Mouse (Mus musculus): ENCODE measurements around the gene Ltbp3. TPM values are rescaled to one million over a fixed set of nuclear protein-coding genes. Genes with fewer than 3 reads are reported as not detected.

The Ltbp3 gene
- polyA plus RNA-seq, 1 experiment, result 0.09 TPM

- Histone ChIP-seq H3K4me3 (replicated peaks) (peak overlapping the region; percentile 16), H3K27me3 (ENCODE audit: control insufficient read depth) (peaks cover 94% of the 10 kb centered on the region), H3K4me1 (ENCODE audit: control insufficient read depth) (peaks cover 16% of the 10 kb centered on the region), H3K36me3 (ENCODE audit: control insufficient read depth) (no peaks in the 10 kb centered on the region), H3K9me3 (ENCODE audit: control insufficient read depth, low read length) (peaks cover 2% of the 10 kb centered on the region; the same call in 1 of the 2 replicates)
- TF ChIP-seq GATA1 (IDR thresholded peaks at IDR 0.05; ENCODE audit: low read length) (no peak), TAL1 (IDR thresholded peaks at IDR 0.05; ENCODE audit: low read length) (no peak)
Observed at GRCm38 (mm10) chr19:5742241-5742641, 1.5 kb downstream of the Ltbp3 start.

DNA sequence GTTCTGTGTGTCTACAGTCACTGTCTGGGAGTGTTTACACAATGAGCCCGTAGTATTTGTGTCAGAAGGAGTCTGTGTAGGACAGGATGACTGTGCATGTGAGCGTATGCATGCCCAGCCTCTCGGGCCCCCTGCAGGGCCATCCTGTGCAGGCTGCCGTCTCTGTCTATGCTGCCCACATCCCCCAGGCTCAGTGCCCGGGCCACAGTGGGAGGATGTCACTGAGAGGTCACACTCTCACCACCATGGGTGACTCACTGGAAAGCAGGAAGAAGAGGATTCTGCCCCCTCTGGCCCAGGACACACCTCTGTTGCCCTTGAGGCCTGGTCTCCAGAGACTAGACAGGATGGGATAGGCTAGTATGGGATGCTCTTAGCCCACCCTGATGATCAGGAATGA lies 2.9 kb downstream of the Ltbp3 start:
- H3K27me3 ChIP-seq (ENCODE audit: control insufficient read depth), result peaks cover 99% of the 10 kb centered on the region

GRCm38 (mm10) chr19:5745756-5746710 lies 5.3 kb downstream of the Ltbp3 start:
- TF ChIP-seq TAL1 (IDR thresholded peaks at IDR 0.05; ENCODE audit: low read length) (no peak), GATA1 (IDR thresholded peaks at IDR 0.05; ENCODE audit: low read length) (no peak)
- no peaks in the 10 kb centered on the region for H3K36me3 ChIP-seq (ENCODE audit: control insufficient read depth)
- H3K27me3 ChIP-seq (ENCODE audit: control insufficient read depth), result peaks cover 100% of the 10 kb centered on the region
- no peak overlapping the region for H3K4me3 ChIP-seq (replicated peaks)
- H3K9me3 ChIP-seq (ENCODE audit: control insufficient read depth, low read length), result peaks cover 5% of the 10 kb centered on the region; the same call in 1 of the 2 replicates
- H3K4me1 ChIP-seq (ENCODE audit: control insufficient read depth), result peaks cover 16% of the 10 kb centered on the region

More for the DNA sequence above, 2.9 kb downstream of the Ltbp3 start:
- H3K4me3 ChIP-seq (replicated peaks), result no peak overlapping the region
- H3K4me1 ChIP-seq (ENCODE audit: control insufficient read depth), result peaks cover 16% of the 10 kb centered on the region
- TF ChIP-seq GATA1 (IDR thresholded peaks at IDR 0.05; ENCODE audit: low read length), result no peak
- TF ChIP-seq TAL1 (IDR thresholded peaks at IDR 0.05; ENCODE audit: low read length), result no peak
- no peaks in the 10 kb centered on the region for H3K36me3 ChIP-seq (ENCODE audit: control insufficient read depth)
- H3K9me3 ChIP-seq (ENCODE audit: control insufficient read depth, low read length), result peaks cover 2% of the 10 kb centered on the region; the same call in 1 of the 2 replicates

DNA sequence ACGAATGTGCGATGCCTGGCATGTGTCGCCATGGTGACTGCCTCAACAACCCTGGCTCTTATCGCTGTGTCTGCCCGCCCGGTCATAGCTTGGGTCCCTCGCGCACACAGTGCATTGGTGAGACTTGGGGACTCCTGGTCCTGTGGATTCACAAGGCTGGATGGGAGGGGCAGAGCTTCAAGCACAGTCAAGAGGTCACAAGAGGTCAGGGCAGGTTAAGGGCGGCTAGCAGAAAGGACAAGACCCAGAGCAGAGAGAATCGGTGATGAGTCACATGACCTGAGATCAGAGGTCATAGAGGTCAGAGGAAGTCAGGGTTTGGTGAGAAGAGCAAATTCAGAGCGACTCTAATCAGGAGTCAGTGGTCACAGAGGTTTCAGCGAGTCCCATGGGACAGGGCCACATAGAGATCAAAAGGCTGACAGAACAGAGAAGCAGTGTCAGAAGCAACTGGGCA lies 6.2 kb downstream of the Ltbp3 start:
- peaks cover 100% of the 10 kb centered on the region for H3K27me3 ChIP-seq (ENCODE audit: control insufficient read depth)
- H3K9me3 ChIP-seq (ENCODE audit: control insufficient read depth, low read length), result peaks cover 6% of the 10 kb centered on the region; the same call in 1 of the 2 replicates
- H3K4me1 ChIP-seq (ENCODE audit: control insufficient read depth), result peaks cover 24% of the 10 kb centered on the region
- no peak overlapping the region for H3K4me3 ChIP-seq (replicated peaks)
- no peaks in the 10 kb centered on the region for H3K36me3 ChIP-seq (ENCODE audit: control insufficient read depth)
- TF ChIP-seq GATA1 (IDR thresholded peaks at IDR 0.05; ENCODE audit: low read length) (no peak), TAL1 (IDR thresholded peaks at IDR 0.05; ENCODE audit: low read length) (no peak)

- Histone ChIP-seq H3K9me3 (ENCODE audit: control insufficient read depth, low read length) (peaks cover 4% of the 10 kb centered on the region; the same call in 1 of the 2 replicates), H3K27me3 (ENCODE audit: control insufficient read depth) (peaks cover 97% of the 10 kb centered on the region), H3K4me3 (replicated peaks) (no peak overlapping the region), H3K4me1 (ENCODE audit: control insufficient read depth) (peaks cover 24% of the 10 kb centered on the region), H3K36me3 (ENCODE audit: control insufficient read depth) (no peaks in the 10 kb centered on the region)
- TF ChIP-seq GATA1 (IDR thresholded peaks at IDR 0.05; ENCODE audit: low read length) (no peak), TAL1 (IDR thresholded peaks at IDR 0.05; ENCODE audit: low read length) (no peak)
Observed at GRCm38 (mm10) chr19:5749476-5749875, 8.8 kb downstream of the Ltbp3 start.

GRCm38 (mm10) chr19:5750951-5751350 lies 10.2 kb downstream of the Ltbp3 start:
- Histone ChIP-seq H3K36me3 (ENCODE audit: control insufficient read depth) (no peaks in the 10 kb centered on the region), H3K9me3 (ENCODE audit: control insufficient read depth, low read length) (peaks cover 4% of the 10 kb centered on the region; the same call in 1 of the 2 replicates), H3K4me3 (replicated peaks) (no peak overlapping the region), H3K27me3 (ENCODE audit: control insufficient read depth) (peaks cover 96% of the 10 kb centered on the region), H3K4me1 (ENCODE audit: control insufficient read depth) (peaks cover 19% of the 10 kb centered on the region)
- TF ChIP-seq TAL1 (IDR thresholded peaks at IDR 0.05; ENCODE audit: low read length) (no peak), GATA1 (IDR thresholded peaks at IDR 0.05; ENCODE audit: low read length) (no peak)

DNA sequence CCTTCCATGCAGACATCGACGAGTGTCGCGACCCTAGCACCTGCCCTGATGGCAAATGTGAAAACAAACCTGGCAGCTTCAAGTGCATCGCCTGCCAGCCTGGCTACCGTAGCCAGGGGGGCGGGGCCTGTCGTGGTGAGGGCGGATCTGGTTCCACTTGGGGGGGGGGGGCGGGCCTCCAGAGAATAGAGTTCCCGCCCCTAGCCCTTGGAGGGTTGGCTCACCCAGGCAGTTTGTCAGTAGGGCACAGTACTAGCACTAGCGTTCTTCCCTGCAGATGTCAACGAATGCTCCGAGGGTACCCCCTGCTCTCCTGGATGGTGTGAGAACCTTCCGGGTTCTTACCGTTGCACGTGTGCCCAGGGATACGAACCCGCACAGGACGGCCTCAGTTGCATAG lies 11.0 kb downstream of the Ltbp3 start:
- TF ChIP-seq TAL1 (IDR thresholded peaks at IDR 0.05; ENCODE audit: low read length) (no peak), GATA1 (IDR thresholded peaks at IDR 0.05; ENCODE audit: low read length) (no peak)

DNA sequence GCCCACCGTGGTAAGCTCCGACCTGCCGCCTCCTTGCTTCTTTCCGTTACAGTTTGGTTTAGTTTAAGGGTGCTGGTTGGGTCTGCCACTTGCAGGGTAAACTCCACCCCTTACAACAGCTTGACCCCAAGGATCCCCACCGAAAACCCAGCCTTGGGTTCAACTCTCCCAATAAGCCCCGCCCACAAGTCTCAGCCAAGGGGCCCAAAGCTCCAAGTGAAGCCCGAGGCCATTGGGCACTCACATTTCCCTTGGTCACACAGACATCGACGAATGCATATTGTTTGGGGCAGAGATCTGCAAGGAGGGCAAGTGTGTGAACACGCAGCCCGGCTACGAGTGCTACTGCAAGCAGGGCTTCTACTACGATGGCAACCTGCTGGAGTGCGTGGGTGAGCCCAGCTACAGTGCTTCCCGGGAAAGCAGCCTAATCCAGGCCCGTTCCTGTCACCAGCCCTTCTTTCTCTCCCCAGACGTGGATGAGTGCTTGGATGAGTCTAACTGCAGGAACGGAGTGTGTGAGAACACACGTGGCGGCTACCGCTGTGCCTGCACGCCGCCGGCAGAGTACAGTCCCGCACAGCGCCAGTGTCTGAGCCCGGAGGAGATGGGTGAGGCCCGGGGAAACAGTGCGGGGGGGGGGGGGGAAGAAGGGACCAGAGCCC lies 15.7 kb downstream of the Ltbp3 start:
- H3K27me3 ChIP-seq (ENCODE audit: control insufficient read depth), result peaks cover 61% of the 10 kb centered on the region
- peaks cover 44% of the 10 kb centered on the region for H3K36me3 ChIP-seq (ENCODE audit: control insufficient read depth)
- TF ChIP-seq GATA1 (IDR thresholded peaks at IDR 0.05; ENCODE audit: low read length), result no peak
- no peak for TF ChIP-seq TAL1 (IDR thresholded peaks at IDR 0.05; ENCODE audit: low read length)
- H3K4me1 ChIP-seq (ENCODE audit: control insufficient read depth), result peaks cover 12% of the 10 kb centered on the region
- H3K4me3 ChIP-seq (replicated peaks), result no peak overlapping the region
- H3K9me3 ChIP-seq (ENCODE audit: control insufficient read depth, low read length), result no peaks in the 10 kb centered on the region

More for the DNA sequence above, 11.0 kb downstream of the Ltbp3 start:
- Histone ChIP-seq H3K27me3 (ENCODE audit: control insufficient read depth) (peaks cover 96% of the 10 kb centered on the region), H3K4me1 (ENCODE audit: control insufficient read depth) (peaks cover 16% of the 10 kb centered on the region), H3K9me3 (ENCODE audit: control insufficient read depth, low read length) (peaks cover 4% of the 10 kb centered on the region; the same call in 1 of the 2 replicates), H3K4me3 (replicated peaks) (no peak overlapping the region), H3K36me3 (ENCODE audit: control insufficient read depth) (no peaks in the 10 kb centered on the region)

All from erythroblast, embryonic 14.5 days (primary cell).